Mouse (Mus musculus) MEL (cell line): ENCODE results near the gene Slc36a3. TPM values are rescaled to one million over a fixed set of nuclear protein-coding genes. Genes with fewer than 3 reads are reported as not detected.

ENCODE experiments used
- DNase-seq: peaks from one replicate; pipeline ENCODE4 v3.0.0; 2011; ENCODE audit warnings: low read depth, low spot score
- H3K27ac ChIP-seq: 2 replicates; pipeline ENCODE4 v1.5.1; 2012; ENCODE audit warnings: low read depth, mild to moderate bottlenecking, control low read depth, low read length, moderate library complexity; ENCODE audit not compliant: control insufficient read depth
- H3K27me3 ChIP-seq, 2 experiments: fragments of 150-350 bp in 1 of 2; sonication (generic) in 1 of 2; 2 replicates each; pipeline ENCODE4 v1.6.1; 2012; ENCODE audit warnings: low read length in 2 of 2, mild to moderate bottlenecking in 2 of 2, improper control_type of control experiment in 1 of 2, moderate library complexity in 1 of 2; ENCODE audit not compliant: insufficient read depth in 2 of 2, control insufficient read depth in 1 of 2
- H3K36me3 ChIP-seq, 2 experiments: 2 replicates each; pipeline ENCODE4 v1.6.1; 2012 to 2014; ENCODE audit warnings: low read length in 2 of 2, improper control_type of control experiment in 1 of 2, inconsistent platforms in 1 of 2, mild to moderate bottlenecking in 1 of 2; ENCODE audit not compliant: insufficient read depth in 2 of 2, control insufficient read depth in 1 of 2
- H3K4me1 ChIP-seq, 2 experiments: fragments of 150-350 bp in 1 of 2; sonication (generic) in 1 of 2; 2 replicates each; pipeline ENCODE4 v1.6.1; 2012; ENCODE audit warnings: low read length in 2 of 2, improper control_type of control experiment in 1 of 2, mild to moderate bottlenecking in 1 of 2; ENCODE audit not compliant: insufficient read depth in 2 of 2, control insufficient read depth in 1 of 2
- H3K4me3 ChIP-seq, 2 experiments: fragments of 150-350 bp in 1 of 2; sonication (generic) in 1 of 2; 2 replicates each; pipeline ENCODE4 v1.5.1; 2012; ENCODE audit warnings: low read depth in 2 of 2, low read length in 2 of 2, mild to moderate bottlenecking in 2 of 2, moderate library complexity in 2 of 2, control low read depth in 1 of 2, improper control_type of control experiment in 1 of 2; ENCODE audit not compliant: control insufficient read depth in 1 of 2, insufficient read depth in 1 of 2
- H3K79me2 ChIP-seq: 2 replicates; pipeline ENCODE4 v1.6.1; 2012; ENCODE audit warnings: mild to moderate bottlenecking, low read length, moderate library complexity; ENCODE audit not compliant: control insufficient read depth, poor library complexity, insufficient read depth
- H3K9ac ChIP-seq: 2 replicates; pipeline ENCODE4 v1.6.1; 2012; ENCODE audit warnings: low read depth, mild to moderate bottlenecking, control low read depth, low read length, moderate library complexity; ENCODE audit not compliant: control insufficient read depth, poor library complexity, severe bottlenecking
- H3K9me3 ChIP-seq: fragments of 150-350 bp; sonication (generic); replicated peaks from 2 replicates; pipeline ENCODE4 v1.6.1; 2012; ENCODE audit warnings: mild to moderate bottlenecking, low read length, improper control_type of control experiment, moderate library complexity; ENCODE audit not compliant: insufficient read depth
- CHD1 ChIP-seq: IDR thresholded peaks from 2 replicates; pipeline ENCODE4 v1.6.1; 2012; ENCODE audit warnings: low read depth, mild to moderate bottlenecking, inconsistent platforms, low read length, improper control_type of control experiment
- CTCF ChIP-seq, 3 experiments: IDR thresholded peaks in 2 of 3; conservative IDR thresholded peaks in 1 of 3; 2 replicates each; pipeline ENCODE4 v1.5.1; 2011 to 2012; ENCODE audit warnings: low read length in 3 of 3, low read depth in 2 of 3, mild to moderate bottlenecking in 2 of 3, improper control_type of control experiment in 1 of 3, inconsistent platforms in 1 of 3, mixed read lengths in 1 of 3, moderate library complexity in 1 of 3; ENCODE audit not compliant: control insufficient read depth in 1 of 3, insufficient read depth in 1 of 3, poor library complexity in 1 of 3, severe bottlenecking in 1 of 3
- E2F4 ChIP-seq: IDR thresholded peaks from 2 replicates; pipeline ENCODE4 v1.6.1; 2011; ENCODE audit warnings: low read depth, low read length, improper control_type of control experiment, borderline replicate concordance
- ELF1 ChIP-seq: IDR thresholded peaks from 2 replicates; pipeline ENCODE4 v1.6.1; 2014; ENCODE audit warnings: low read depth, mild to moderate bottlenecking, inconsistent platforms, low read length, improper control_type of control experiment, moderate library complexity
- GABPA ChIP-seq: IDR thresholded peaks from 2 replicates; pipeline ENCODE4 v1.6.1; 2012; ENCODE audit warnings: low read depth, mild to moderate bottlenecking, inconsistent platforms, low read length, improper control_type of control experiment, moderate library complexity
- HCFC1 ChIP-seq: IDR thresholded peaks from 2 replicates; pipeline ENCODE4 v1.6.1; 2012; ENCODE audit warnings: low read depth, mild to moderate bottlenecking, inconsistent platforms, low read length, improper control_type of control experiment, moderate library complexity
- JUND ChIP-seq: IDR thresholded peaks from 2 replicates; pipeline ENCODE4 v1.6.1; 2011; ENCODE audit warnings: low read depth, mild to moderate bottlenecking, improper control_type of control experiment, low read length
- MEF2A ChIP-seq: IDR thresholded peaks from 2 replicates; pipeline ENCODE4 v1.6.1; 2014; ENCODE audit warnings: low read depth, mild to moderate bottlenecking, inconsistent platforms, low read length, improper control_type of control experiment; ENCODE audit not compliant: poor library complexity, insufficient replicate concordance, severe bottlenecking; ENCODE audit errors: extremely low read depth
- MXI1 ChIP-seq: IDR thresholded peaks from 2 replicates; pipeline ENCODE4 v1.6.1; 2011; ENCODE audit warnings: mild to moderate bottlenecking, low read depth, low read length, improper control_type of control experiment
- MYB ChIP-seq: IDR thresholded peaks from 2 replicates; pipeline ENCODE4 v1.6.1; 2011; ENCODE audit warnings: mild to moderate bottlenecking, low read depth, low read length, improper control_type of control experiment
- MYC ChIP-seq: IDR thresholded peaks from 2 replicates; pipeline ENCODE4 v1.6.1; 2011; ENCODE audit warnings: low read depth, mild to moderate bottlenecking, low read length, improper control_type of control experiment, moderate library complexity
- NELFE ChIP-seq: IDR thresholded peaks from 2 replicates; pipeline ENCODE4 v1.6.1; 2011; ENCODE audit warnings: low read depth, low read length, improper control_type of control experiment
- POLR2A ChIP-seq, 2 experiments: IDR thresholded peaks; 2 replicates each; pipeline ENCODE4 v1.6.1; 2011 to 2012; ENCODE audit warnings: low read length in 2 of 2, mild to moderate bottlenecking in 2 of 2, control low read depth in 1 of 2, improper control_type of control experiment in 1 of 2, low read depth in 1 of 2, moderate library complexity in 1 of 2; ENCODE audit not compliant: control insufficient read depth in 1 of 2, insufficient read depth in 1 of 2, poor library complexity in 1 of 2
- POLR2AphosphoS5 ChIP-seq: IDR thresholded peaks from 2 replicates; pipeline ENCODE4 v1.6.1; 2012; ENCODE audit warnings: low read depth, borderline replicate concordance, mild to moderate bottlenecking, inconsistent platforms, low read length, moderate library complexity, mixed read lengths
- RAD21 ChIP-seq: IDR thresholded peaks from 2 replicates; pipeline ENCODE4 v1.6.1; 2011; ENCODE audit warnings: mild to moderate bottlenecking, low read depth, low read length, improper control_type of control experiment
- RCOR1 ChIP-seq: IDR thresholded peaks from 2 replicates; pipeline ENCODE4 v1.6.1; 2012; ENCODE audit warnings: low read depth, mild to moderate bottlenecking, inconsistent platforms, low read length, improper control_type of control experiment
- SMC3 ChIP-seq: IDR thresholded peaks from 2 replicates; pipeline ENCODE4 v1.6.1; 2011; ENCODE audit warnings: low read depth, low read length, improper control_type of control experiment
- TAL1 ChIP-seq: IDR thresholded peaks from 2 replicates; pipeline ENCODE4 v1.6.1; 2012; ENCODE audit warnings: mild to moderate bottlenecking, inconsistent platforms, low read length, moderate library complexity, mixed read lengths
- TBP ChIP-seq: IDR thresholded peaks from 2 replicates; pipeline ENCODE4 v1.8.0; 2011; ENCODE audit warnings: low read depth, low read length, improper control_type of control experiment
- TCF12 ChIP-seq: IDR thresholded peaks from 2 replicates; pipeline ENCODE4 v1.6.1; 2014; ENCODE audit warnings: low read depth, mild to moderate bottlenecking, inconsistent platforms, low read length, improper control_type of control experiment, moderate library complexity
- USF1 ChIP-seq: IDR thresholded peaks from 2 replicates; pipeline ENCODE4 v1.6.1; 2014; ENCODE audit warnings: low read depth, mild to moderate bottlenecking, inconsistent platforms, low read length, improper control_type of control experiment, moderate library complexity
- ZKSCAN1 ChIP-seq: IDR thresholded peaks from 2 replicates; pipeline ENCODE4 v1.6.1; 2012; ENCODE audit warnings: low read depth, mild to moderate bottlenecking, inconsistent platforms, low read length, improper control_type of control experiment, moderate library complexity
- polyA plus RNA-seq, 2 experiments: library from polyadenylated mRNA; stranded (reverse) in 1 of 2; unstranded in 1 of 2; fragments of >175 nt in 1 of 2; fragments of >200 nt in 1 of 2; gene quantifications; 2 replicates each; pipeline versions ENCODE4 v1.2.1 to v1.2.4; 2012; ENCODE audit warnings: low replicate concordance in 2 of 2, low read depth in 1 of 2; ENCODE audit not compliant: insufficient read length in 2 of 2, insufficient read depth in 1 of 2, missing spikeins in 1 of 2
- total RNA-seq: library from RNA; depleted of rRNA; stranded (reverse); fragments of 300-350 nt; gene quantifications from 2 replicates; pipeline ENCODE4 v1.2.3, GENCODE M21; 2012

The Slc36a3 gene
- total and polyA plus RNA-seq, 3 experiments, result 0.12 to 0.15 TPM; not detected in 1

- no peak for TF ChIP-seq POLR2AphosphoS5
- no peak for TF ChIP-seq MEF2A
- no peak for TF ChIP-seq ZKSCAN1
Observed at GRCm38 (mm10) chr11:55197086-55197485, 45.6 kb upstream of the Slc36a3 start (continued).

GRCm38 (mm10) chr11:55190216-55190615 lies 38.7 kb upstream of the Slc36a3 start:
- TF ChIP-seq CTCF (IDR thresholded peaks at IDR 0.05 in 2 of 3, conservative IDR thresholded peaks at IDR 0.05 in 1 of 3; ENCODE audit: control insufficient read depth in 1 of 3, insufficient read depth in 1 of 3, low read depth in 2 of 3, low read length in 3 of 3, poor library complexity in 1 of 3, severe bottlenecking in 1 of 3) (no peak), USF1 (no peak), ELF1 (no peak), MEF2A (no peak), GABPA (no peak), RCOR1 (no peak), POLR2A (IDR thresholded peaks at IDR 0.05; ENCODE audit: control insufficient read depth in 1 of 2, insufficient read depth in 1 of 2, low read depth in 1 of 2, low read length in 2 of 2, poor library complexity in 1 of 2) (no peak), NELFE (no peak), E2F4 (no peak), MYB (no peak), TCF12 (no peak), MXI1 (no peak)
- Histone ChIP-seq H3K9me3 (no peaks in the 10 kb centered on the region), H3K27ac (no peak overlapping the region), H3K36me3 (no peaks in the 10 kb centered on the region), H3K9ac (no peak overlapping the region), H3K27me3 (peaks cover 5 to 17% of the 10 kb centered on the region in 2 experiments), H3K4me3 (no peak overlapping the region), H3K4me1 (no peaks in the 10 kb centered on the region), H3K79me2 (no peaks in the 10 kb centered on the region)
- DNase-seq, result no peak

- no peak overlapping the region for H3K27ac ChIP-seq
- H3K27me3 ChIP-seq, result peaks cover 10 to 22% of the 10 kb centered on the region in 2 experiments
- no peak overlapping the region for H3K9ac ChIP-seq
- no peak for DNase-seq
- H3K4me3 ChIP-seq, result no peak overlapping the region
- H3K4me1 ChIP-seq, result no peaks in the 10 kb centered on the region
- no peaks in the 10 kb centered on the region for H3K9me3 ChIP-seq
- TF ChIP-seq SMC3 (no peak), HCFC1 (no peak), MYB (no peak), POLR2AphosphoS5 (no peak), JUND (no peak), MYC (no peak), TAL1 (no peak), RAD21 (no peak), CHD1 (no peak), TBP (no peak), ELF1 (no peak)
- H3K36me3 ChIP-seq, result no peaks in the 10 kb centered on the region
- H3K79me2 ChIP-seq, result no peaks in the 10 kb centered on the region
Observed at GRCm38 (mm10) chr11:55187777-55188176, 36.3 kb upstream of the Slc36a3 start.
